Mouse (Mus musculus) embryonic fibroblast, embryonic 13.5 days (primary cell): ENCODE measurements around the gene Trim12c.

Experiments
- CTCF ChIP-seq: IDR thresholded peaks from 2 replicates; pipeline ENCODE4 v1.5.1; 2011; ENCODE audit warnings: mild to moderate bottlenecking, control low read depth, low read length, moderate library complexity, borderline replicate concordance; ENCODE audit not compliant: insufficient read depth
- POLR2A ChIP-seq: IDR thresholded peaks from 2 replicates; pipeline ENCODE4 v1.6.1; 2011; ENCODE audit warnings: low read depth, mild to moderate bottlenecking, control low read depth, low read length, moderate library complexity

DNA sequence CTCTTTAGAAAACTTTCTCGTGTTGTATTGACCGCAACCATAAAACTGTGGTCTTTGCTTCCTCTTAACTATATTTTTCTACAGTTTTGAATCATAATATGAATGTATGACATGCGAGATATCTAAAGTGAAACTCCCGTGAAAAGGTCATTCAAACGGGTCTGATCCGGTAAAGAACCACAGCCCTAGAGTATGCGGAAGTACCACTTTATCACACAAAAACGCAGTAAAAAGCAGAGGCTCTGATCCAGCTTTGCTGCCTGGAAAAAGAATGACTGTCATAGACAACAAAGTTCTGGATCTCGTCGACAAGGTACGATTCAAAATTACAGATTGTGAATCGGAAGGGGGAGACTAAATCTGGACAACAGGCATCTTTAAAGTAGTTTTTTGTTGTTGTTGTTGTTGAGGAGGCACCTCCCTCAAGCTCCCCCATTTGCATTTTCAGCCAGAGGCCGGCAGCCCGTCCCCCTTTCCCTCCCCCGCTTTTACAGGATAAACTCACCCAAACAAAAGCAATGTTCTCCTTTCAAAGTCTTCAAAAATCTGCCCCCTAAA lies 38.3 kb downstream of the Trim12c start:
- TF ChIP-seq CTCF: no peak
- TF ChIP-seq POLR2A: no peak
